ENCODE assay signal across 8 mouse cellular contexts in genomic region chr2:33328941-33329340, GRCm38 (mm10). TPM values are rescaled to one million over a fixed set of nuclear protein-coding genes. Genes with fewer than 3 reads are reported as not detected.
A peak's percentile ranks its signal among the peaks of the same experiment; 100 is the strongest.
DNase-seq lines count a peak whose midpoint lies in the region; ATAC-seq and TF ChIP-seq lines count a peak whose summit lies in the region.

No protein-coding gene starts in this region.

- H3K4me2 ChIP-seq in heart, postnatal 0 days (ENCODE audit: low read depth, low read length): no peak overlapping the region

- no peaks in the 10 kb centered on the region for H3K27me3 ChIP-seq in heart, postnatal 0 days (ENCODE audit: control insufficient read depth, insufficient read depth, low read length)

- H3K9ac ChIP-seq in heart, postnatal 0 days (replicated peaks; ENCODE audit: low read depth, low read length): no peak overlapping the region

- H3K36me3 ChIP-seq in heart, postnatal 0 days (replicated peaks; ENCODE audit: control insufficient read depth, insufficient read depth, low read length): no peaks in the 10 kb centered on the region

- H3K4me1 ChIP-seq in heart, postnatal 0 days (ENCODE audit: control insufficient read depth, insufficient read depth): no peaks in the 10 kb centered on the region

- no peak for ATAC-seq in heart, postnatal 0 days (ENCODE audit: insufficient read depth, low read depth)

- 85% methylated on average over 1 of the region's 1 CpGs for WGBS in heart, postnatal 0 days

- no peak overlapping the region for H3K4me3 ChIP-seq in heart, postnatal 0 days (ENCODE audit: low read depth, low read length)

- H3K27ac ChIP-seq in heart, postnatal 0 days (ENCODE audit: low read depth): no peak overlapping the region

- no peak for DNase-seq in heart, postnatal 0 days (ENCODE audit: low spot score)
- no peak for DNase-seq in heart, adult 9 months (ENCODE audit: low spot score in 2 of 2)
- DNase-seq in CD4-positive helper T cell, adult 2 months (ENCODE audit: low read depth, low spot score): peak; percentile 43
- peak; percentile 55 for DNase-seq in adipocyte (ENCODE audit: low spot score)
- DNase-seq in kidney, adult 9 months: peak; percentile 63
- DNase-seq in mesoderm, embryonic 11.5 days (ENCODE audit: low read depth, low spot score): peak; percentile 28
- DNase-seq in right cerebral cortex, postnatal 25 days: no peak
- no peak for DNase-seq in gastrocnemius, adult 8-10 months (ENCODE audit: low spot score in 2 of 2)

- H3K9me3 ChIP-seq in heart, postnatal 0 days (replicated peaks; ENCODE audit: control insufficient read depth, low read length): no peaks in the 10 kb centered on the region

- TF ChIP-seq EP300 in heart, postnatal 0 days (IDR thresholded peaks at IDR 0.05; ENCODE audit: low read depth): no peak

- TF ChIP-seq CTCF in heart, postnatal 0 days (IDR thresholded peaks at IDR 0.05; ENCODE audit: low read depth): peak; percentile 50

RNA-seq across cellular contexts. Expression of gene Ralgps1, which starts 42.3 kb away (rescaled TPM):
- total RNA-seq in heart, postnatal 0 days (2014; rRNA removed; ENCODE audit: low replicate concordance): 3.4 and 6.9 TPM in 2 replicates
- 2.7 and 3.2 TPM in 2 replicates for polyA plus RNA-seq in heart, postnatal 0 days (2015; fragmentation: Nextera tagmentation; extraction: Ambion mirVana)
- total RNA-seq in gastrocnemius, adult 8-10 months (2022): 1 to 10 TPM; 1.8 to 3.2 (median 2.2) TPM

Comparison
In these comparisons a context has a peak if more than half of its experiments do, and no peak if none do; other contexts are left out.
1. DNase-seq: peak in CD4-positive helper T cell, adult 2 months (single experiment), adipocyte (single experiment), kidney, adult 9 months (single experiment) and mesoderm, embryonic 11.5 days (single experiment); none in heart, postnatal 0 days (single experiment), heart, adult 9 months (0 of 2), right cerebral cortex, postnatal 25 days (single experiment) and gastrocnemius, adult 8-10 months (0 of 2).